Mouse (Mus musculus) embryonic fibroblast, embryonic 13.5 days (primary cell): Measurements from ENCODE around the gene Nectin2. TPM values are rescaled to one million over a fixed set of nuclear protein-coding genes. Genes with fewer than 3 reads are reported as not detected.
A peak's percentile ranks its signal among the peaks of the same experiment; 100 is the strongest.

Source experiments
- H3K27ac ChIP-seq: 2 replicates; pipeline ENCODE4 v1.5.1; 2012; ENCODE audit warnings: low read length, control low read depth, inconsistent platforms; ENCODE audit not compliant: insufficient read depth
- H3K4me1 ChIP-seq: 2 replicates; pipeline ENCODE4 v1.6.1; 2011; ENCODE audit warnings: low read length; ENCODE audit not compliant: control insufficient read depth, insufficient read depth
- H3K4me3 ChIP-seq: 2 replicates; pipeline ENCODE4 v1.5.1; 2011; ENCODE audit warnings: mild to moderate bottlenecking, control low read depth, low read length; ENCODE audit not compliant: insufficient read depth
- CTCF ChIP-seq: IDR thresholded peaks from 2 replicates; pipeline ENCODE4 v1.5.1; 2011; ENCODE audit warnings: mild to moderate bottlenecking, control low read depth, low read length, moderate library complexity, borderline replicate concordance; ENCODE audit not compliant: insufficient read depth
- POLR2A ChIP-seq: IDR thresholded peaks from 2 replicates; pipeline ENCODE4 v1.6.1; 2011; ENCODE audit warnings: low read depth, mild to moderate bottlenecking, control low read depth, low read length, moderate library complexity
- polyA plus RNA-seq: library from polyadenylated mRNA; stranded (reverse); fragments of >200 nt; gene quantifications from 2 replicates; pipeline ENCODE4 v1.2.4, GENCODE M21; 2011; ENCODE audit warnings: low read depth; ENCODE audit not compliant: missing spikeins, insufficient read length

The Nectin2 gene
- polyA plus RNA-seq, 1 experiment, result 39.7 TPM

DNA sequence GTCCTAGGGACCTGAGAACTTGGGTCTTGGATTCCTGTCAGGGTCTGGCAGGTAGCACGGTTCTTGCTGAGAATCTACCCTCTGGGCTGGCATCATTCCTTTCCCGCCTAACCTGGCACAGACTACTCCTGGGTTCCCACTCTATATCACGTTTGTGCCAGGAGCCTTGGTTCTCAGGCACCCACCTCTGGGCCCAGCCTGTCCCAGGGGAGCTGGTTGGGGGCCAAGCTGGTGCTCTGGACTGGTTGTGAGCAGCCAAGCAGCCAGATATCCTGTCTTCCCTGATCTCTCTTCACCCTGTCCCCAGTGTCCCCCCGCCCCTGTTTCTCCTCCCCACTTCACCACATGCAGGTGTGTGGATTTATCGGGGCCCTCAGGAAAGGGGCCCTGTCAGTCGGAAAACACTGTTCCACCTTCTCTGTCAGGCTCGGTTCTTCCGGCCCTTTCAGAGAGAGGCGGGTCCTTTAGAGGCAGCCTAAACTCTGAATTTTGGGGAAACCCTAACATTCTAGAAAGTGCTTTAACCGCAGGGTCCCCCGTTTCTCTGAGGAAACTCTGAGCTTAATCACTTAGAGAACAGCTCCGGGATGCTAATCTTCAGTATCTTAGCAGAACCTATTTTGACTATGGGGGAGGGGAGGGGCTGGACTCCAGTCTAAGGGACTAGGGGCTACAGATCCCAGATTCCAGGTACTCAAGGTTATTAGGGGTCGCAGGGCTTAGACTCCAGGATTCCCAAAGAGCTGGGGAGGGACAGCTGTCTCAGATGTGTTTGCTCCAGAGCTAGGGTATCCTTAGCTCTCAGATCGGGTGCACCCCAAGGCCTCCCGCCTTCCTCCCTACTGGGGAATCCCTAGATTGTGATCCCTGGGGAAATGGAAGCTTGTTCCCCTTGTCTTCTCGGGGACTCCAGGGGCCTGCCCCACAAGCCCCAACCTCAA lies 19.4 kb upstream of the Nectin2 start:
- peak overlapping the region; percentile 47 for H3K4me3 ChIP-seq
- TF ChIP-seq POLR2A (no peak), CTCF (no peak)
- no peaks in the 10 kb centered on the region for H3K4me1 ChIP-seq
- H3K27ac ChIP-seq, result no peak overlapping the region

DNA sequence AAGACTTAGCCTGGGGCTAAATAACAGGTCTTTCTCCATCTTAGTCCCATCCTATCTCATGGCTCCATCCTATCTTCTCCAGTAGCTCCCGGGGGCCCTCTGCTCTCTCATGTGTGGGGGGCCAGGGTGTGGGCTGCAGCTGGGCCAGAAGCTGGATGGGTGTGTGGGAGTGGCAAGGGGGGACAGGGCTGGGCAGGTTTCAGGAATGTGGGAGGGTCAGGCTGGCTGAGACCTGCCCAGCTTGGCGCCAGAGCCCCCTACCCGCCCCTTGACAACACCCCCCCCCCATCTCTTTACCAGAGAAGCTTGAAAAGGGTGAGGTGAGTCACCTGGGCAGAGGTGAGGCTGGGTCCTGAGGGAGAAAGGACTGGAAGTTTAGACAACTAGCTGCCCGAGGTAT lies 18.7 kb upstream of the Nectin2 start:
- TF ChIP-seq CTCF, result no peak
- no peak for TF ChIP-seq POLR2A
- H3K4me3 ChIP-seq, result no peak overlapping the region
- H3K27ac ChIP-seq, result no peak overlapping the region
- H3K4me1 ChIP-seq, result no peaks in the 10 kb centered on the region

- TF ChIP-seq CTCF (no peak), POLR2A (no peak)
- H3K27ac ChIP-seq, result no peak overlapping the region
- H3K4me3 ChIP-seq, result no peak overlapping the region
- H3K4me1 ChIP-seq, result no peaks in the 10 kb centered on the region
These were observed 18.0 kb upstream of the Nectin2 start for GRCm38 (mm10) chr7:19768251-19768650.

- Histone ChIP-seq H3K4me1 (no peaks in the 10 kb centered on the region), H3K4me3 (no peak overlapping the region), H3K27ac (no peak overlapping the region)
- TF ChIP-seq CTCF (no peak), POLR2A (no peak)
These were observed 14.3 kb upstream of the Nectin2 start for GRCm38 (mm10) chr7:19764581-19764980.

GRCm38 (mm10) chr7:19763829-19764477 lies 13.7 kb upstream of the Nectin2 start:
- H3K4me1 ChIP-seq, result no peaks in the 10 kb centered on the region
- no peak overlapping the region for H3K4me3 ChIP-seq
- TF ChIP-seq CTCF (no peak), POLR2A (no peak)
- H3K27ac ChIP-seq, result no peak overlapping the region

GRCm38 (mm10) chr7:19762283-19762682 lies 12.0 kb upstream of the Nectin2 start:
- TF ChIP-seq POLR2A (no peak), CTCF (no peak)
- Histone ChIP-seq H3K4me3 (no peak overlapping the region), H3K4me1 (no peaks in the 10 kb centered on the region), H3K27ac (no peak overlapping the region)

- no peaks in the 10 kb centered on the region for H3K4me1 ChIP-seq
- no peak overlapping the region for H3K27ac ChIP-seq
- TF ChIP-seq CTCF, result no peak
- TF ChIP-seq POLR2A, result no peak
- H3K4me3 ChIP-seq, result no peak overlapping the region
These were observed 9.7 kb upstream of the Nectin2 start for GRCm38 (mm10) chr7:19760021-19760420.

GRCm38 (mm10) chr7:19758623-19759022 lies 8.3 kb upstream of the Nectin2 start:
- Histone ChIP-seq H3K27ac (no peak overlapping the region), H3K4me3 (no peak overlapping the region), H3K4me1 (no peaks in the 10 kb centered on the region)
- TF ChIP-seq CTCF, result no peak
- TF ChIP-seq POLR2A, result no peak

DNA sequence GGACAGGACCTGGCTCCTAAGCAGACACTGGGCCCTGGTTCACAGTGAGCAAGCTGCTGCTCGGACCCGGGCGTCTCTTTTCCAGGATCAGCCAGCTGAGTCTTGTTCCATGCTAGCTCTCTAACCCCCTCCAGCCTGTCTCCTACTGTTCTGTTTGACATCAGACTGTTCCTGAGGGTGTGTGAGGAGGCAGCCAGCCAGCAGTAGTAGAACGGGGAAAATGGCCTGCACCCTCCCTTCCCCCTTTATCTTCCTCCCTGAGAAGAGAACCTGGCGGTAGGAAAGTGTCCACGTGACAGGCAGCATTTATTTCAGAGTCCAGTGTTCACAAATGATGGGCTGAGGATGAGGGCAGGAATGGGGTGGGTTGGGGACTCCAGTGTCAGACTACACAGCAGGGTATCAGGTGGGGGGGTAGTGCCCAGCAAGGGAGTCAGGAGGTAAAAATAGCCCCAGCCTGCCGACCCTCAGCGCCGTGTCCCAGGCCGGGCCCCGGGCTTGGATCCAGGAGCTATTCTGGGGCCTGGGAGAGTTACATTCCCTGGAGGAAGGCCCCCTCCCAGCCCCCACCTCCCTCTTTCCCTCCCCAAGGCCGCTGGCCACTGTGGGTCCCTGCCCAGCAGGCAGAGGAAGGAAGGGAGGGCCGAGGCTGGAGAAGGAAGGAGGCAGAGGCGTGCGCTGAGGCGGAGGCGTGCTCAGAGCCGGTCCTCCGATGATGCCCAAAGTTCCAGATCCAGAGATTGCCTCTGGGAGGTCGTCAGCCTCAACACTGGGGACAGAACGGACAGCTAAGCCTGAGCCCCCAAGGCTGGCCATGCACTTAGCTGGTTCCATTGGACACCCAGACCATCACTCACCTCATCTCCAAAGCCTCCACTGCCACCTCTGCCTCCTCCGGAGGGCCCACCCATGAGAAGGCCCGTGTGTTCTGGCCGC lies 5.8 kb upstream of the Nectin2 start:
- Histone ChIP-seq H3K4me3 (no peak overlapping the region), H3K4me1 (no peaks in the 10 kb centered on the region), H3K27ac (no peak overlapping the region)
- no peak for TF ChIP-seq POLR2A
- no peak for TF ChIP-seq CTCF

DNA sequence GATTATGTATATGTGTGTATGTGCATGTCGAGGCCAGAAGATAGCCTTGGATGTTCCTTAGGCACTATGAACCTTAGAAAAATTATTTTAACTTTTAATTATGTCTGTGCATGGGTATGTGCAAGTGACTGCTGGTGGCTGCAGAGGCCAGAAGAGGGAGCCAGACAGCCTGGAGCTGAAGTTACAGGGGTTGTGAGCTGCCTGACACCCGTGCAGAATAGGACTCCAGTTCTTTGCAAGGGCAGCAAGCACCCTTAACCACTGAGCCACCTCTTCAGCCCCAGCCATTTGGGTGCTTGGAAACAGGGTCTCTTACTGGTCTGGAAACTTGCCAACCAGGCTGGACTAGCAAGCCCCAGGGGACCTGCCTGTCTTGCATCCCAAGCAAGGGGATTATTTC lies 4.7 kb upstream of the Nectin2 start:
- TF ChIP-seq POLR2A, result no peak
- no peak for TF ChIP-seq CTCF
- no peak overlapping the region for H3K4me3 ChIP-seq
- H3K27ac ChIP-seq, result no peak overlapping the region
- H3K4me1 ChIP-seq, result no peaks in the 10 kb centered on the region; the same call in 1 of the 2 replicates
